ENCODE assay signal across 19 mouse cellular contexts in genomic region chr19:10808524-10809233, GRCm38 (mm10). TPM values are rescaled to one million over a fixed set of nuclear protein-coding genes. Genes with fewer than 3 reads are reported as not detected.
DNase-seq lines count a peak whose midpoint lies in the region; ATAC-seq lines count a peak whose summit lies in the region.
"Had no signal": no experiment of that assay in that cellular context is flagged by ENCODE, and none has a peak within 500 bp of the region (broad histone marks: within the 10 kb centered on the region; RNA-seq: fewer than 3 reads in every experiment).

No protein-coding gene starts in this region.

- peak; percentile 18; the same call in 1 of the 2 replicates for ATAC-seq in forebrain, embryonic 15.5 days (replicated peaks)
- ATAC-seq in forebrain, embryonic 12.5 days (ENCODE audit: low FRiP score) = no peak
- no peak for ATAC-seq in lung, embryonic 15.5 days (ENCODE audit: borderline replicate concordance, extremely low read depth, low FRiP score, low TSS enrichment)
- ATAC-seq in forebrain, embryonic 16.5 days = no peak
- ATAC-seq in midbrain, embryonic 15.5 days (replicated peaks) = peak; percentile 56
- ATAC-seq: CD4-positive, CD25-positive, alpha-beta regulatory T cell, adult 4 months; liver, postnatal 0 days had no signal

- peaks cover 20% of the 10 kb centered on the region for H3K4me1 ChIP-seq in forebrain, embryonic 15.5 days
- H3K4me1 ChIP-seq in forebrain, embryonic 12.5 days = peaks cover 6% of the 10 kb centered on the region; the same call in 1 of the 2 replicates
- H3K4me1 ChIP-seq in lung, embryonic 15.5 days = peaks cover 14% of the 10 kb centered on the region; the same call in 1 of the 2 replicates
- peaks cover 16% of the 10 kb centered on the region for H3K4me1 ChIP-seq in forebrain, embryonic 16.5 days (replicated peaks; ENCODE audit: control insufficient read depth, insufficient read depth, low read length)
- H3K4me1 ChIP-seq in midbrain, embryonic 15.5 days = peaks cover 14% of the 10 kb centered on the region
- H3K4me1 ChIP-seq: limb, embryonic 15.5 days had no signal

- no peak for DNase-seq in lung, postnatal 25 days (ENCODE audit: low spot score)
- DNase-seq in ovary, postnatal 14 days (ENCODE audit: low spot score) = no peak
- DNase-seq: adrenal gland, postnatal 36 days; gastrocnemius, postnatal 10 days; heart, adult 18-20 months; kidney, adult 2 months; kidney, postnatal 14 days; liver, postnatal 0 days; retina, postnatal 1 day; thymus, postnatal 36 days had no signal

- WGBS in forebrain, embryonic 15.5 days = 86% methylated on average over 12 of the region's 12 CpGs
- WGBS in forebrain, embryonic 12.5 days = 93% methylated on average over 12 of the region's 12 CpGs
- WGBS in lung, embryonic 15.5 days = 75% methylated on average over 12 of the region's 12 CpGs
- 92% methylated on average over 12 of the region's 12 CpGs for WGBS in forebrain, embryonic 16.5 days
- WGBS in midbrain, embryonic 15.5 days = 89% methylated on average over 12 of the region's 12 CpGs

- no peaks in the 10 kb centered on the region for H3K27me3 ChIP-seq in forebrain, embryonic 15.5 days
- H3K27me3 ChIP-seq in forebrain, embryonic 12.5 days = no peaks in the 10 kb centered on the region
- no peaks in the 10 kb centered on the region for H3K27me3 ChIP-seq in lung, embryonic 15.5 days
- H3K27me3 ChIP-seq in forebrain, embryonic 16.5 days (replicated peaks; ENCODE audit: control insufficient read depth, insufficient read depth, low read length) = no peaks in the 10 kb centered on the region
- no peaks in the 10 kb centered on the region for H3K27me3 ChIP-seq in midbrain, embryonic 15.5 days (replicated peaks)
- H3K27me3 ChIP-seq: limb, embryonic 15.5 days had no signal

- no peak overlapping the region for H3K4me2 ChIP-seq in forebrain, embryonic 15.5 days (replicated peaks)
- no peak overlapping the region for H3K4me2 ChIP-seq in forebrain, embryonic 12.5 days
- H3K4me2 ChIP-seq in lung, embryonic 15.5 days = no peak overlapping the region
- H3K4me2 ChIP-seq in forebrain, embryonic 16.5 days (ENCODE audit: low read length) = no peak overlapping the region
- H3K4me2 ChIP-seq in midbrain, embryonic 15.5 days = no peak overlapping the region
- H3K4me2 ChIP-seq: limb, embryonic 15.5 days had no signal

- no peak overlapping the region for H3K4me3 ChIP-seq in forebrain, embryonic 15.5 days
- no peak overlapping the region for H3K4me3 ChIP-seq in forebrain, embryonic 12.5 days (replicated peaks)
- H3K4me3 ChIP-seq in lung, embryonic 15.5 days = no peak overlapping the region
- no peak overlapping the region for H3K4me3 ChIP-seq in forebrain, embryonic 16.5 days (replicated peaks; ENCODE audit: low read length)
- no peak overlapping the region for H3K4me3 ChIP-seq in midbrain, embryonic 15.5 days
- H3K4me3 ChIP-seq: limb, embryonic 15.5 days had no signal

- no peaks in the 10 kb centered on the region for H3K36me3 ChIP-seq in forebrain, embryonic 15.5 days
- no peaks in the 10 kb centered on the region for H3K36me3 ChIP-seq in forebrain, embryonic 12.5 days (replicated peaks)
- no peaks in the 10 kb centered on the region for H3K36me3 ChIP-seq in lung, embryonic 15.5 days
- no peaks in the 10 kb centered on the region for H3K36me3 ChIP-seq in forebrain, embryonic 16.5 days (ENCODE audit: control insufficient read depth, insufficient read depth)
- H3K36me3 ChIP-seq in midbrain, embryonic 15.5 days (replicated peaks) = no peaks in the 10 kb centered on the region
- H3K36me3 ChIP-seq: G1E; limb, embryonic 15.5 days had no signal

- H3K9ac ChIP-seq in forebrain, embryonic 15.5 days (replicated peaks) = no peak overlapping the region
- no peak overlapping the region for H3K9ac ChIP-seq in forebrain, embryonic 12.5 days
- no peak overlapping the region for H3K9ac ChIP-seq in lung, embryonic 15.5 days
- no peak overlapping the region for H3K9ac ChIP-seq in forebrain, embryonic 16.5 days (replicated peaks; ENCODE audit: low read depth, low read length)
- no peak overlapping the region for H3K9ac ChIP-seq in midbrain, embryonic 15.5 days
- H3K9ac ChIP-seq: limb, embryonic 15.5 days; liver, postnatal 0 days had no signal

- H3K27ac ChIP-seq in forebrain, embryonic 15.5 days (replicated peaks) = peak overlapping the region; percentile 79
- H3K27ac ChIP-seq in forebrain, embryonic 12.5 days = no peak overlapping the region
- peak overlapping the region; percentile 45 for H3K27ac ChIP-seq in lung, embryonic 15.5 days
- peak overlapping the region; percentile 86 for H3K27ac ChIP-seq in forebrain, embryonic 16.5 days (ENCODE audit: low read length)
- H3K27ac ChIP-seq in midbrain, embryonic 15.5 days = peak overlapping the region; percentile 57
- H3K27ac ChIP-seq: limb, embryonic 15.5 days had no signal

- no peaks in the 10 kb centered on the region for H3K9me3 ChIP-seq in forebrain, embryonic 15.5 days
- no peaks in the 10 kb centered on the region for H3K9me3 ChIP-seq in forebrain, embryonic 12.5 days
- H3K9me3 ChIP-seq in lung, embryonic 15.5 days = no peaks in the 10 kb centered on the region
- H3K9me3 ChIP-seq in forebrain, embryonic 16.5 days (ENCODE audit: control insufficient read depth, low read length) = no peaks in the 10 kb centered on the region
- no peaks in the 10 kb centered on the region for H3K9me3 ChIP-seq in midbrain, embryonic 15.5 days
- H3K9me3 ChIP-seq: G1E; limb, embryonic 15.5 days had no signal

RNA-seq across cellular contexts. Expression of gene Cd6, which starts 21.2 kb away (rescaled TPM):
- polyA plus RNA-seq in forebrain, embryonic 15.5 days (2015; fragmentation: Nextera tagmentation; extraction: Ambion mirVana) = not detected in 2 replicates
- not detected in 2 replicates for polyA plus RNA-seq in forebrain, embryonic 12.5 days (2016; fragmentation: Nextera tagmentation; extraction: Ambion mirVana)
- 0.11 and 0.60 TPM in 2 replicates for polyA plus RNA-seq in lung, embryonic 15.5 days (2015; fragmentation: Nextera tagmentation; extraction: Ambion mirVana)
- polyA plus RNA-seq in forebrain, embryonic 16.5 days (2015; fragmentation: Nextera tagmentation; extraction: Ambion mirVana) = not detected in 2 replicates
- 0.19 TPM in 1 of 2 replicates, not detected in the other for polyA plus RNA-seq in midbrain, embryonic 15.5 days (2015; fragmentation: Nextera tagmentation; extraction: Ambion mirVana)
- polyA plus RNA-seq: G1E; limb, embryonic 15.5 days; testis, adult 2 months had no signal

RNA-seq across cellular contexts. Expression of gene Slc15a3, which starts 30.8 kb away (rescaled TPM):
- polyA plus RNA-seq in forebrain, embryonic 15.5 days (2015; fragmentation: Nextera tagmentation; extraction: Ambion mirVana) = 0.39 and 0.42 TPM in 2 replicates
- polyA plus RNA-seq in forebrain, embryonic 12.5 days (2016; fragmentation: Nextera tagmentation; extraction: Ambion mirVana) = 0.12 and 0.38 TPM in 2 replicates
- 0.42 and 0.46 TPM in 2 replicates for polyA plus RNA-seq in lung, embryonic 15.5 days (2015; fragmentation: Nextera tagmentation; extraction: Ambion mirVana)
- 0.25 and 0.57 TPM in 2 replicates for polyA plus RNA-seq in forebrain, embryonic 16.5 days (2015; fragmentation: Nextera tagmentation; extraction: Ambion mirVana)
- 0.13 and 0.31 TPM in 2 replicates for polyA plus RNA-seq in midbrain, embryonic 15.5 days (2015; fragmentation: Nextera tagmentation; extraction: Ambion mirVana)

Comparison
In these comparisons a context has a peak if more than half of its experiments do, and no peak if none do; other contexts are left out.
1. ATAC-seq: peak in forebrain, embryonic 15.5 days (single experiment) and midbrain, embryonic 15.5 days (single experiment); none in forebrain, embryonic 12.5 days (single experiment), lung, embryonic 15.5 days (single experiment) and forebrain, embryonic 16.5 days (single experiment).